ENCODE assay signal across 15 mouse cellular contexts in genomic region chr8:26887551-26887950, GRCm38 (mm10).
DNase-seq lines count a peak whose midpoint lies in the region; ATAC-seq and TF ChIP-seq lines count a peak whose summit lies in the region.
"Had no signal": no experiment of that assay in that cellular context is flagged by ENCODE, and none has a peak within 500 bp of the region (broad histone marks: within the 10 kb centered on the region; RNA-seq: fewer than 3 reads in every experiment).

No protein-coding gene starts in this region.

- no peaks in the 10 kb centered on the region for H3K79me2 ChIP-seq in heart, adult 2 months (replicated peaks; ENCODE audit: control insufficient read depth, insufficient read depth, low read length)
- H3K79me2 ChIP-seq in CH12.LX (replicated peaks; ENCODE audit: control insufficient read depth, extremely low read depth, insufficient read depth, poor library complexity, severe bottlenecking) (no peaks in the 10 kb centered on the region), macrophage (ENCODE audit: inconsistent target) (no peaks in the 10 kb centered on the region)

- no peak for TF ChIP-seq CTCF in heart, adult 2 months (IDR thresholded peaks at IDR 0.05)
- TF ChIP-seq CTCF in CH12.LX (conservative IDR thresholded peaks at IDR 0.05 in 1 of 2, IDR thresholded peaks at IDR 0.05 in 1 of 2; ENCODE audit: low read depth in 2 of 2, low read length in 2 of 2) = no peak

- H3K9me3 ChIP-seq in heart, embryonic 11.5 days (replicated peaks; ENCODE audit: control insufficient read depth, low read length) = no peaks in the 10 kb centered on the region
- no peaks in the 10 kb centered on the region for H3K9me3 ChIP-seq in kidney, embryonic 15.5 days (replicated peaks)
- no peaks in the 10 kb centered on the region for H3K9me3 ChIP-seq in CH12.LX (replicated peaks; ENCODE audit: low read length)
- no peaks in the 10 kb centered on the region for H3K9me3 ChIP-seq in liver, embryonic 12.5 days (replicated peaks)
- H3K9me3 ChIP-seq: hindbrain, embryonic 15.5 days had no signal

- 50% methylated on average over 5 of the region's 5 CpGs for WGBS in heart, embryonic 11.5 days (ENCODE audit: insufficient replicate concordance)
- 63% methylated on average over 5 of the region's 5 CpGs for WGBS in heart, adult 2 months
- WGBS in kidney, embryonic 15.5 days = 49% methylated on average over 5 of the region's 5 CpGs
- 84% methylated on average over 5 of the region's 5 CpGs for WGBS in macrophage (ENCODE audit: missing documents)
- 54% methylated on average over 5 of the region's 5 CpGs for WGBS in liver, embryonic 12.5 days (ENCODE audit: insufficient replicate concordance)

- DNase-seq in heart, adult 2 months = no peak
- DNase-seq in kidney, adult 9 months = no peak
- DNase-seq in CH12.LX (ENCODE audit: extremely low read depth) = no peak
- DNase-seq: cerebellum, adult 9-10 months; gastrocnemius, postnatal 14 days; liver; right cerebral cortex, adult 18-20 months; thymus, postnatal 14 days had no signal

- H3K4me1 ChIP-seq in heart, embryonic 11.5 days (ENCODE audit: control insufficient read depth, insufficient read depth, low read length) = peaks cover 43% of the 10 kb centered on the region
- H3K4me1 ChIP-seq in heart, adult 2 months (ENCODE audit: control insufficient read depth, insufficient read depth, low read length) = peaks cover 6% of the 10 kb centered on the region; the same call in 1 of the 2 replicates
- peaks cover 26% of the 10 kb centered on the region for H3K4me1 ChIP-seq in kidney, embryonic 15.5 days
- H3K4me1 ChIP-seq in CH12.LX (ENCODE audit: control insufficient read depth in 1 of 2, insufficient read depth in 2 of 2) = peaks cover 41 to 78% of the 10 kb centered on the region in 2 experiments
- no peaks in the 10 kb centered on the region for H3K4me1 ChIP-seq in liver, embryonic 12.5 days
- H3K4me1 ChIP-seq: hindbrain, embryonic 15.5 days had no signal

- H3K9ac ChIP-seq in heart, embryonic 11.5 days (ENCODE audit: low read depth, low read length) = no peak overlapping the region
- H3K9ac ChIP-seq in heart, adult 2 months (ENCODE audit: low read depth, low read length) = no peak overlapping the region
- no peak overlapping the region for H3K9ac ChIP-seq in kidney, embryonic 15.5 days
- no peak overlapping the region for H3K9ac ChIP-seq in CH12.LX (ENCODE audit: insufficient read depth, low read depth)
- no peak overlapping the region for H3K9ac ChIP-seq in liver, embryonic 12.5 days
- H3K9ac ChIP-seq: hindbrain, embryonic 15.5 days had no signal

- peak overlapping the region; percentile 36; the same call in 1 of the 2 replicates for H3K27ac ChIP-seq in heart, embryonic 11.5 days (ENCODE audit: low read depth, low read length)
- no peak overlapping the region for H3K27ac ChIP-seq in heart, adult 2 months
- no peak overlapping the region for H3K27ac ChIP-seq in kidney, embryonic 15.5 days
- peak overlapping the region; percentile 8; the same call in 1 of the 2 replicates for H3K27ac ChIP-seq in CH12.LX (ENCODE audit: insufficient read depth, low read depth)
- peak overlapping the region; percentile 48 for H3K27ac ChIP-seq in macrophage
- no peak overlapping the region for H3K27ac ChIP-seq in liver, embryonic 12.5 days
- H3K27ac ChIP-seq: hindbrain, embryonic 15.5 days had no signal

- no peak overlapping the region for H3K4me3 ChIP-seq in heart, embryonic 11.5 days (ENCODE audit: low read depth, low read length)
- H3K4me3 ChIP-seq in heart, adult 2 months = no peak overlapping the region
- H3K4me3 ChIP-seq in kidney, embryonic 15.5 days (replicated peaks) = no peak overlapping the region
- no peak overlapping the region for H3K4me3 ChIP-seq in CH12.LX (replicated peaks in 1 of 3; ENCODE audit: low read depth in 2 of 3, low read length in 2 of 3, poor library complexity in 1 of 3)
- no peak overlapping the region for H3K4me3 ChIP-seq in macrophage (ENCODE audit: inconsistent target)
- no peak overlapping the region for H3K4me3 ChIP-seq in liver, embryonic 12.5 days
- H3K4me3 ChIP-seq: hindbrain, embryonic 15.5 days had no signal

- no peak for TF ChIP-seq POLR2A in heart, adult 2 months (IDR thresholded peaks at IDR 0.05; ENCODE audit: insufficient read depth, low read depth, low read length)
- no peak for TF ChIP-seq POLR2A in CH12.LX (IDR thresholded peaks at IDR 0.05; ENCODE audit: low read depth, low read length)

- ATAC-seq in heart, embryonic 11.5 days (replicated peaks; ENCODE audit: insufficient number of reproducible peaks, low FRiP score, low TSS enrichment) = no peak
- 0 out of 2 replicates have a peak, but pooled peaks have one; percentile 35 for ATAC-seq in kidney, embryonic 15.5 days (replicated peaks; ENCODE audit: low FRiP score)
- ATAC-seq in liver, embryonic 12.5 days = no peak
- ATAC-seq: forebrain, embryonic 14.5 days had no signal

- H3K27me3 ChIP-seq in heart, embryonic 11.5 days (ENCODE audit: control insufficient read depth, insufficient read depth, low read length) = no peaks in the 10 kb centered on the region
- H3K27me3 ChIP-seq in heart, adult 2 months (ENCODE audit: control insufficient read depth, insufficient read depth, low read length) = no peaks in the 10 kb centered on the region
- H3K27me3 ChIP-seq in kidney, embryonic 15.5 days = peaks cover 9% of the 10 kb centered on the region; the same call in 1 of the 2 replicates
- no peaks in the 10 kb centered on the region for H3K27me3 ChIP-seq in CH12.LX (replicated peaks)
- H3K27me3 ChIP-seq in liver, embryonic 12.5 days (replicated peaks) = no peaks in the 10 kb centered on the region
- H3K27me3 ChIP-seq: hindbrain, embryonic 15.5 days had no signal

- intact Hi-C loops in heart, adult 2 months (cut with DNase I) = no loop called here

- no peak overlapping the region for H3K4me2 ChIP-seq in heart, embryonic 11.5 days
- no peak overlapping the region for H3K4me2 ChIP-seq in kidney, embryonic 15.5 days
- no peak overlapping the region for H3K4me2 ChIP-seq in CH12.LX (ENCODE audit: insufficient read depth, low read depth, poor library complexity, severe bottlenecking)
- H3K4me2 ChIP-seq in liver, embryonic 12.5 days = no peak overlapping the region
- H3K4me2 ChIP-seq: hindbrain, embryonic 15.5 days; midbrain, embryonic 11.5 days had no signal

- no peak for TF ChIP-seq RAD21 in CH12.LX (IDR thresholded peaks at IDR 0.05; ENCODE audit: low read depth, low read length)

- in situ Hi-C loops in CH12.LX (cut with MboI; ENCODE audit: low pct_ligation_motif_present, low pct_unique_long_range_greater_than_20kb, low sequenced_read_pairs) = no loop called here

- H3K36me3 ChIP-seq in heart, embryonic 11.5 days (ENCODE audit: control insufficient read depth, insufficient read depth, low read length) = no peaks in the 10 kb centered on the region
- H3K36me3 ChIP-seq in heart, adult 2 months (ENCODE audit: control insufficient read depth, insufficient read depth, low read length) = no peaks in the 10 kb centered on the region
- no peaks in the 10 kb centered on the region for H3K36me3 ChIP-seq in kidney, embryonic 15.5 days
- no peaks in the 10 kb centered on the region for H3K36me3 ChIP-seq in CH12.LX (replicated peaks in 1 of 2; ENCODE audit: control insufficient read depth in 1 of 2, insufficient read depth in 1 of 2, low read length in 1 of 2)
- no peaks in the 10 kb centered on the region for H3K36me3 ChIP-seq in macrophage (ENCODE audit: inconsistent target)
- H3K36me3 ChIP-seq in liver, embryonic 12.5 days = no peaks in the 10 kb centered on the region
- H3K36me3 ChIP-seq: hindbrain, embryonic 15.5 days had no signal

- TF ChIP-seq EP300 in heart, adult 2 months (IDR thresholded peaks at IDR 0.05; ENCODE audit: insufficient read depth, low read depth, low read length) = no peak
- no peak for TF ChIP-seq EP300 in CH12.LX (IDR thresholded peaks at IDR 0.05; ENCODE audit: low read length)

- dilution Hi-C loops in CH12.LX (cut with MboI; ENCODE audit: extremely low pct_ligation_motif_present, extremely low pct_unique_long_range_greater_than_20kb, low sequenced_read_pairs) = no loop called here

TF ChIP-seq in CH12.LX, 34 proteins besides CTCF, POLR2A, EP300 and RAD21:
- TF ChIP-seq PAX5 (IDR thresholded peaks at IDR 0.05; ENCODE audit: low read length) = no peak
- TF ChIP-seq KAT2A (IDR thresholded peaks at IDR 0.05; ENCODE audit: insufficient replicate concordance, low read length) = no peak
- TF ChIP-seq ETS1 (conservative IDR thresholded peaks at IDR 0.05; ENCODE audit: low read depth, low read length) = no peak
- no peak for TF ChIP-seq TCF12 (IDR thresholded peaks at IDR 0.05; ENCODE audit: low read depth, low read length)
- no peak for TF ChIP-seq JUN (IDR thresholded peaks at IDR 0.05; ENCODE audit: insufficient read depth, low read depth, low read length)
- TF ChIP-seq GABPA (IDR thresholded peaks at IDR 0.05; ENCODE audit: insufficient replicate concordance, low read depth, low read length) = no peak
- no peak for TF ChIP-seq NELFE (IDR thresholded peaks at IDR 0.05; ENCODE audit: low read depth, low read length)
- TF ChIP-seq ZNF384 (IDR thresholded peaks at IDR 0.05; ENCODE audit: low read depth, low read length) = no peak
- no peak for TF ChIP-seq HCFC1 (IDR thresholded peaks at IDR 0.05; ENCODE audit: low read depth, low read length)
- TF ChIP-seq POLR2AphosphoS2 (IDR thresholded peaks at IDR 0.05; ENCODE audit: low read depth, low read length) = no peak
- TF ChIP-seq ZC3H11A (IDR thresholded peaks at IDR 0.05; ENCODE audit: low read depth, low read length) = no peak
- TF ChIP-seq MXI1 (IDR thresholded peaks at IDR 0.05; ENCODE audit: low read depth, low read length) = no peak
- no peak for TF ChIP-seq MAZ (IDR thresholded peaks at IDR 0.05; ENCODE audit: low read depth, low read length)
- TF ChIP-seq MAFK (IDR thresholded peaks at IDR 0.05; ENCODE audit: insufficient replicate concordance, low read length) = no peak
- TF ChIP-seq E2F4 (IDR thresholded peaks at IDR 0.05; ENCODE audit: insufficient replicate concordance, low read depth, low read length) = no peak
- no peak for TF ChIP-seq SIN3A (IDR thresholded peaks at IDR 0.05; ENCODE audit: low read length)
- TF ChIP-seq NRF1 (IDR thresholded peaks at IDR 0.05; ENCODE audit: low read depth, low read length) = no peak
- no peak for TF ChIP-seq UBTF (IDR thresholded peaks at IDR 0.05; ENCODE audit: low read depth, low read length)
- no peak for TF ChIP-seq MAX (IDR thresholded peaks at IDR 0.05; ENCODE audit: low read length)

Comparison
In these comparisons a context has a peak if more than half of its experiments do, and no peak if none do; other contexts are left out.
1. H3K27ac ChIP-seq: peak in heart, embryonic 11.5 days (single experiment), CH12.LX (single experiment) and macrophage (single experiment); none in heart, adult 2 months (single experiment), kidney, embryonic 15.5 days (single experiment) and liver, embryonic 12.5 days (single experiment).